Mouse (Mus musculus): Measurements from ENCODE around the gene Rtkn.
A peak's percentile ranks its signal among the peaks of the same experiment; 100 is the strongest.

The Rtkn gene

DNA sequence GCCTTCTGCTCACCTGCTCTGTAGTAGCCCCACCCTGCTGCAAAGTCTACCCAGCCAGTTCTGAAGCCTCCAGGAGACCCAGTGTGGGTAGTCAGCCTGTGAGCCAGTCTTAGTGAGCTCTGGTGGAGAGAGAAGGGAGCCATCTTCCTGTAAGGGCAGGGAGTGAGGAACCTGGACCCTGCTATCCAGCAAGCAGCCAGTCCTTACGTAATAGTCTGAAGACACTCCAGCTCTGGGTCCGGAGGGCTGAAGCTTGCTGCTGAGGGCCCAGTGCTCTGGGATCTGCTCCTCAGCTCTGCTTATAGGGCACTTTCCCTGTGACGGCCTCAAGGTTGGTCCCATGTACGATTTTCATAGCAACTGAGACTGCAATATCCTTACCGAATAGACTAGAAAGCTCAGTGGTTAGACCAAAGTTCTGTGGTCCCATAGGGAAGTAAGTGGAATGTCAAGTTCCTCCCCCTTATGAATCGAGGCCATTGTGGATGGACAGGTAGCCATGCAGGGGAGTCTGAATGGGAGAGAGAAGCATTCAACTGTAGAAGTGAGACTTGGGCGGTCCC, at the start of gene Rtkn:
TSS of gene Rtkn (plus strand) at position 513 of the 563 bp plus-strand sequence.
- no peak for DNase-seq (ENCODE audit: extremely low read depth, low read depth)

DNA sequence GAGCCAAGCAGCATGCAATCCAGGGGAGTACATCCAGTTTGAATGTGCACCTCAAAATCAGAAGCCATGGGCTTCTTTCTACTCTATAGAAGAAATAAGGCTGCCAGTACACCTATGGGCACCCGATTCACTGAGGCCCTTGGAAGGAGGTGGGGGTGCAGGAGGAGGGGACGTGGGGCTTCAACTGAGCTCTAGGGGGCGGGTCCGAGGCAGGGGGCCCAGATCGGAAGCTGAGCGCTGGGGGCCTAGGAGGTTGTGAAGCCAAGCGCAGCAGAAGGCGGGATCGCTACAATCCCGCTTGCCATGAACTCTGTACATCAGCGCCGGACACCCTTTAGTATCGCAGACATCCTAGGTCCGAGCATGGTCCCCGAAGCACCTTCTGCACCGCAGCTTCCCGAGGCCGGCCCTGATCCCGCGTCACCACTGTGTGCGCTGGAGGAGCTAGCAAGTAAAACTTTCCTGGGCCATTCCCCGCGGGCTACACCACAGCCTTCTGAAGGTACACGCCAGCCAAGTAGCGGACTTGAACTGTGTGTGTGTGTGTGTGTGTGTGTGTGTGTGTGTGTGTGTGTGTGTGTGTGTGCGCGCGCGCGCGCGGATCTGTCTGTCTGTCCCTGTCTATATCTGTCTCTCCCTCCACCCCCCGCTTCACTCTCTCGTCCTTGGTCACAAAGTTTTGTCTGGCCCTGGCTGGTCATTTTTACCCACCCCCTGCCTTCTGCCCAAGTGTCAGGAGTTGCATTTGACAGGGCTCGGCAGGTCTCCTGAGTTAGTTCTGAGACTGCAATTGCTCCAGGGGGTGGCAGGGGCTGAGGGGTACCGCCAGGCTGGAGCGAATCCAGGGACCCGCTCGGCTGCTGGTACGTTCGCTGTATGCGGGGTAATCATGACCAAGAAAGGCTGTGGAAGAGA, 48.9 kb upstream of the Rtkn start, which contains the start of gene Lbx2:
TSS of gene Lbx2 (plus strand) at position 247 of the 915 bp plus-strand sequence.
- DNase-seq (ENCODE audit: extremely low read depth, low read depth): no peak

DNA sequence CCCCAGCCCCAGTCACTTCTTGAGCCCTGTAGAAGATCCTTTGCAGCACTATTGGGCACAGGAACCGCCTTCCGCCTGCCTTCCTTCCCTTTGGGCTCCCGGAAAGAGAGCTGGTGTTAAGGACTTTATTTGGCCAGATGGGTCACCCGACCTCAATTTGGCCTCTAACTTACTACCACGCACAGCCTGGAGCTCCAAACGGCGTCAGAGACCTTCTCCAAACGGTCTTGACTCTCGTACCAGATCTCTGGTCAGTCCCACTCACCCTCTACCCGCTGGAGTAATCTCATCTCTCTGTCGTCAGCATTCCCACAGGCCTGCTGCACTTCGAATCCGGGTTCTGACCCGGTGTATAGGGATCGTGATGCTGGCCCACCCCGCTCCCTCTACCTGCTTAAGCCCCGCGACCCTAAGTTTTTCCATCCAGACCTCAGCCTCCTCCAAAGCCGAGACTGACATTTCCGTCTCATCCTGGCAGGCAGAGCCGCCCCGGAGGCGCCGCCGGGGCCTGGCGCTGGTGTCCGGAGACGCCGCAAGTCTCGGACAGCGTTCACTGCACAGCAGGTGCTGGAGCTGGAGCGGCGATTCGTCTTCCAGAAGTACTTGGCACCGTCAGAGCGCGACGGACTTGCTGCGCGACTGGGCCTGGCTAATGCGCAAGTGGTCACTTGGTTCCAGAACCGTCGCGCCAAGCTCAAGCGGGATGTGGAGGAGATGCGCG, 47.9 kb upstream of the Rtkn start:
- DNase-seq (ENCODE audit: extremely low read depth, low read depth): no peak

DNA sequence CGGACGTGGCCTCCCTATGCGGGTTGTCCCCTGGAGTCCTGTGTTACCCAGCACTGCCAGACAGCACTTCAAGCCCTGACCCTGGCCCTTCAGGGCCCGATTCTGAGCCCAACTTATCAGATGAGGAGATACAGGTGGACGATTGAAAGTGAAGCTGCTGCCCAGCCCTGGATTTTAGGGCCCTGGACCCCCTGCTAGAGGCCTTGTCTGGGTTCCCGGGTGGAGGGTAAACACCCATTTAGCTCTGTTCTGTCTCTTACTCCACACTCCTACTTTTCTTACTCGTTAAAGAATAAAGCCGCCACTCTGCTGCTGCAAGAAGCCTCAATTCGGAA, 47.4 kb upstream of the Rtkn start:
- no peak for DNase-seq (ENCODE audit: extremely low read depth, low read depth)

DNA sequence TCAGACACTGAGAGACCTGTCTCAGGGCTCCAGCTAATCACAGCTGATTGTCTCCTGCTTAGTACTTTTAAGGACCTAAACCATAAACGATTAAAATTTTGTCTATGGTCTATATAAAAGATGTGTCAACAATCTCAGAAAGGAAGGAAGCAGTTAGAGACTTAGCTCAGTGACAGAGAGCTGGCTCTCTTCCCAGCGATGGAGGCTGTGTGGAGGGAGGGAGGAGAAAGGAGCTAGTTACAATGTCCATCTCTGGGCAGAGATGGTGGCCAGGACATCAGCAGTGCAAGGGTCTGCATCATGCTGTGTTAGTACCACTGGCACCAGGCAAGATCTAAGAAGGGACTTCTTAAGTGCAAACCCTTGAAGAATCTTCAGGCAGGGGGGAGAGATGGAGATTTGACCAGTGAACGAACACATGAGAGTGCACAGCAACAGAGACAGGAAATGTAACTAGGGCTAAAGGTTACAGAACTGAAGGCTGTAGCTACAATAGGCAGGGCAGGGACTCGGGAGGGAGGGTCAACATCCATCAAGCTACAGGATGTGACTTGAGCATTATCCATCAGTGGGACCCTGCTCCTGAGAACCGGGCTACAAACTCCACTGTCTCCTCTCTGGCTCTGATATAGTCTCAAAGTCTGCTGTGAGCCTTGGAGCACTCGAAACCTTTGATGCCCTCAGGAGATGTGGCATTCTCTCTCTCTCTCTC, 42.7 kb upstream of the Rtkn start:
- DNase-seq (ENCODE audit: extremely low read depth, low read depth): no peak

DNA sequence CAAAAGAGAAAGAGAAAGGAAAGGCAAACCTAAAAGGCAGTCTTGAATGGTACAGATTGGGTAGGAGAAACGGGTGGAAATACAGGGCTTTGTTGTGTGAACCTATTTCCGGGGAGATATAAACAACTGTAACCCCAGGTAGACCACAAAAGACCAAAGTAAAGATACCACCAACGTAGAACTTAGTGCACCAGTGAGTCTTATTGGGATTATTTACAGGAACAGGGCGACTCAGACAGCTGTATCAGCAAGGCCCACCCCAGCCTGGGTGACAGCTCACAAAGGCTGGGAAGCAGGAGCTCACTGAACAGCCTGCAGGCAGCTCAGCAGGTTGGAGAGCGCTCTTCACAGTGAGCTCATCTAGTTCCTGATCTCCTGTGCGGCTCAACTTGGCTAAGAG, 39.3 kb upstream of the Rtkn start:
- DNase-seq (ENCODE audit: extremely low read depth, low read depth): no peak

DNA sequence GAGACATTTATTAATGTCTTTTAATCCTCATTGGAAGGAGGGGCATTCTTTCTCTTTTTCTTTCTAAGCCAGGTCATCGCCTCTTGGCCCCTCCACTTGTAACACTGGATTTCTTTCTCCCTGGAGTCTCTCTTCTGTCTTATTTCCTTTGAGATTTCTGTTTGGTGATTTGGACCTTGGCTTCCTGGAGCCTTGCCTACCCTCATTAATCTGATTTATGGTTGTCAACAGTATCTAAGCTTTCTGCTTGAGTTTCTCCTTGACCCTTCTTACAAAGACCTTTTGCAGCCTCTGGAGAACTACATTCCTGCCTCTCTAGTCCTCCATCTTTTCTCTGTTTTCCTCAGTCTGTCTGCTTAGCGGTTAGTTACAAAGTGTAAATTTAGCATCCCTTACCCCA, 36.9 kb upstream of the Rtkn start:
- DNase-seq (ENCODE audit: extremely low read depth, low read depth): no peak

DNA sequence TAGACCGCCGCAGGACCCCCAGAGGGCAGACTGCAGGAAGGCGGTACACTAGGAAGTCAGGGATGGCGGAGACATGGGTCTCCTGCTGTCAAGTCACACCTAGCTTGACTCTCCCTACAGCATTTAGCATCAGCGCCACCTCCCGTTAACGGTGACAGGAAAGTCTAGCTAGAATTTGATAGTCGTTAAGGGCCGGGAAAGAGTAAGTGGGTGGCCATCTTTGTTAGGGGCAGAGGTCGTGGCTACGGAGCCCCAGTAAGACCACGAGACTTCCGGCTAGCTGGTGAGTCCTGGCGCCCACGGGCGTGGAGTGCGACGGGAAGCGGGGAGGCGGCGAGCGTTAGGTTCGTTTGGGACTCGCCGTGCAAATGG, 34.0 kb upstream of the Rtkn start, which contains the start of the genes Ccdc142 and Gm42688:
TSS of gene Ccdc142 (plus strand) at position 286 of the 372 bp plus-strand sequence.
TSS of gene Gm42688 (plus strand) at position 302 of the 372 bp plus-strand sequence.
- peak; percentile 87 for DNase-seq (ENCODE audit: extremely low read depth, low read depth)

DNA sequence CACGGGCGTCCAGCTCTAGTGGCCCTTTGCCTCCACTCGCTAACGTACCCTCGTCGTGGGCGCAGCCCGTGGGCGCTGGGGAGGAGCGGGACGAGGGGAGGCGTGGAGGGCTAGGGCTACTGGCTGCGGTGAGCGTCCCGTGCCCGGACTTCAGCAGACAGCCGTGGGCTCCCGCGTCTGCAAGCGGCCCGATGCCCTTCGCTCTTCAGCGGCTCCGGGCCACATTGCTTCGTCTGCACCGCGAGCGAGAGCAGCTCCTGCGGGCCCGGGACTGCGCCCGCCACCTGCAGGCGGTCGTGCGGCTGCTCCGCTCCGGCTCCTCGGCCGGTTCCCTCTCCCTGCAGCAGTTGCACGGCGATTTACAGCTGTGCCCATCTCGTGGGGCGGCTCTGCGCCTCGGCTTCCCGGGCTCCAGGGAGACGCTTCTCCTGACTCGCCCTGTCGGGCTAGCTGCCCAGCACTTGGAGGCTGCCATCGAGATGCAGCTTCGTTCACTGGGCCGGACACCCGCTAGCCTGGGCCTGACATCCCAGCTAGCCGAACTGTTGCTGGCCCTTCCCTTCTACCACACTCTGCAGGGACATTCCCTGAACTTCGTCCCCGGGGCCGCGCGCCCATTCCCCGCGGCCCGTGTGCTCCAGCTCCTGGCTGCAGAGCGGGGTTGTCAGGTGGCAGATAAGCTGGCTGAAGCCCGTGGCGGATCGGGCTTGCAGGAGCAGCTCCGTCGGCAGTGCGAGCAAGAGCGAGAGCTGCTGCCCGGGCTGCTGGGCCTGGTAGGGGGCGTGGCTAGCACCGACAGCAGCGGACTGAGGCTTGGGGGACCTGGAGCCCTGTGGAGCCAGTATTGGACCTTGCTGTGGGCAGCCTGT, 33.3 kb upstream of the Rtkn start:
- no peak for DNase-seq (ENCODE audit: extremely low read depth, low read depth)

DNA sequence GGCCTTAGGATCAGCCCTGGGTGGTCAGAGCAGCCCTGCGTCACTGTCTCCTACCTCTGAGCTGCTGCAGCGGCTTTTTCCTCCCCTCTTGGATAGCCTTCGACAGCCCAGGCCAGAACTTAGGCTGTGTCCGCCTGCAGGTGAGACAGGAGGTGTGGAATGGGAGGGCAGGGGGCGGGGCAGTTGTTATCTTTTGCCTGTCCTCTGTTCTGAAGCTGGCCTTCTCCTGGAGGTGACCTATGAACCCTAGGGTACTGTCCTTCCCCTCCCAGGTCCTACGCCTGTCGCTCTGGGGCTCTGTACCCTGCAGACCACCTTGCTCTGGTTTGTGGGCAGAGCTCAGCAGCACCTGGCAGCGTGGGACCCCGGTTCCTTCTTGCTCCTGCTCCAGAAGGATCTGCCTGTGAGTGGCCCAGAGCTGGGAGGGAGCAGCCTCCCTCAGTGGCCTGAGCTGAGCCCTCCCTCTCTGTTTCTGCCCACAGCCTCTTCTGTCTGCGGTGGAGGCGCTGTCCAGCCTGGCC, 32.1 kb upstream of the Rtkn start:
- no peak for DNase-seq (ENCODE audit: extremely low read depth, low read depth)

DNA sequence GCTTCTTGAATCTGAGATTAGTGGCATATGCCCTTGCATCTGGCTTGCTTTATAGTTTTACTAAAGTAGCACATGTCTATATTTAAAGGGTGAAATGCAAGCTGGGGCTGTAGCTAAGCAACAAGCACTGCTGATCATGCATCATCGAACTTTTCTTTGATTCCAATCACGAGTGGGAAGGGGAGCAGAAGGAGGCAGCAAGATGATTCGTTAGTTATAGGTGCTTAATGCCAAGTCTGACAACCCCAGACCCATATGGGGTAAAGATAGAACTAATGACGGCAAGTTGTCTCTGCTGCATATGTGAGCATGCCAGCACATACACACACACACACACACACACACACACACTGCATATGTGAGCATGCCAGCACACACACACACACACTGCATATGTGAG, 31.1 kb upstream of the Rtkn start:
- no peak for DNase-seq (ENCODE audit: extremely low read depth, low read depth)

DNA sequence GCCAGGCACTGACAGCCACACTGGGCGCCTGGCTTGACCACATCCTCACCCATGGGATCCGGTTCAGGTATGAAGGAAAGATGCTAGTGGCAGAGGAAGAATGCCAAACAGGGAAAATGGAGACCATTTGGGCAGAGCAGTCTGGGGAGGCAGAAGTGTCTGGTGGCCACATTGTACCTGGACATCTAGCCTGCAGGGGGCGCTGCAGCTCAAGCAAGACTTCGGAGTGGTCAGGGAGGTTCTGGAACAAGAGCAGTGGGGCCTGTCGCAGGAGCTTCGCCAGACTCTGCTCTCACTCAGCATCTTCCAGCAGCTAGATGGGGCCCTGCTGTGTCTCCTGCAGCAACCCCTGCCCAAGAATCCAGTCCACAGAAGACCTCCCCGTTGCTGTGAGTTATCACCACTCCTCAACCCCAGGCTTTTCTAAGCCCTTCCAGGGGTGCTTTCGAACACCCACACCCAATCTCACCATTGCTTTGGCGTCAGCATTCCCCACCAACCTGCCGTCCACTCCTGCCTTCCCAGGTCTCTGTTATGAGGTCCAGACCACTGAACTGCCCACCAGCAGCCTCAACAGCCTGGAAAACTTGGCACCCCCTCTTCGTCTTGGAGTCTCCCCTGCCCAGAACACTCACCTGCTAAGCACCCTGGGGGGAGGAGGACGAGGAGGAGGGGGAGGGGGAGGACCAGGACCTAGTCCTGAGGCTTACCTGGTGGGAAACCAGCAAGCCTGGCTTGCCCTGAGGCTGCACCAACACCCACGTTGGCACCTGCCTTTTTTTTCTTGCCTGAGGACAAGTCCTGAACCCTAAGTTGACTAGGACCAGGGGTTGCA, 27.5 kb upstream of the Rtkn start:
- peak; percentile 59 for DNase-seq (ENCODE audit: extremely low read depth, low read depth)

DNA sequence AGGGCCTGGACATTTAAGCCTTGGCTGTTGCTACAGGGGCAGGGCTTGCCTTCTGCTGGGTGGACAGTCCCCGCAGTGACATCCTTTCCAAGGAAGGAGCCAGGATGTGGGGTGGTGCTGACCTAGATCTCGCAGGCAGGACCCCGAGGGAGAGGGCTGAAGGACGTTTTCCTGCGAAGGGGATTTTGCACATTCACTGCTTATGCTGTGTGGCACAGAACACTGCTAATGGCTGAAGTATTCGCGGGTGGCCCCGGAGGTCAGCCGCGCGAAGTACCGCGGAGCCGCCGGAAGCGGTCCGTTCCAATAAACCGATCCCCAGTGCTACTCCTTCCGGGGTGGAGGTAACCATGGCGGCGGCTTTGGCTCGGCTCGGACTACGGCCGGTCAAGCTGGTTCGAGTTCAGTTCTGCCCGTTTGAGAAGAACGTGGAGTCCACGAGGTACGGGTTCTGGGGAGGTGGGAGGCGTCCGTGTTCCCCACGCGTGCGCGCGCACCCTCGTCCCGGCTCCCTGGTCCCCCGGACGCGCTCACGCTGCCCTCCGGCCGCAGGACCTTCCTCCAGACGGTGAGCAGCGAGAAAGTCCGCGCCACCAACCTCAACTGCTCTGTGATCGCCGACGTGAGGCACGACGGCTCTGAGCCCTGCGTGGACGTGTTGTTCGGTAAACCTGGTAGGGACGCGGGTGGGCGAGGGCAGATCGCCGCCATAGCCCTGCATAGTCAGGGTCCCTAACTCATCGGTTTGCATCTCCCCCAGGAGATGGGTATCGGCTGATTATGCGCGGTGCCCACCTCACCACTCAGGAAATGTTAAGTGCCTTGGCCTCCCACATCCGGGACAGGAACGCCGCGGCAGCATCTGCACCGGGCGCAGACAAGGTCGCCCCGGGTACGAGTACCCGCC, 26.2 kb upstream of the Rtkn start, which contains the start of gene Mrpl53:
TSS of gene Mrpl53 (plus strand) at position 279 of the 907 bp plus-strand sequence.
- DNase-seq (ENCODE audit: extremely low read depth, low read depth): no peak

DNA sequence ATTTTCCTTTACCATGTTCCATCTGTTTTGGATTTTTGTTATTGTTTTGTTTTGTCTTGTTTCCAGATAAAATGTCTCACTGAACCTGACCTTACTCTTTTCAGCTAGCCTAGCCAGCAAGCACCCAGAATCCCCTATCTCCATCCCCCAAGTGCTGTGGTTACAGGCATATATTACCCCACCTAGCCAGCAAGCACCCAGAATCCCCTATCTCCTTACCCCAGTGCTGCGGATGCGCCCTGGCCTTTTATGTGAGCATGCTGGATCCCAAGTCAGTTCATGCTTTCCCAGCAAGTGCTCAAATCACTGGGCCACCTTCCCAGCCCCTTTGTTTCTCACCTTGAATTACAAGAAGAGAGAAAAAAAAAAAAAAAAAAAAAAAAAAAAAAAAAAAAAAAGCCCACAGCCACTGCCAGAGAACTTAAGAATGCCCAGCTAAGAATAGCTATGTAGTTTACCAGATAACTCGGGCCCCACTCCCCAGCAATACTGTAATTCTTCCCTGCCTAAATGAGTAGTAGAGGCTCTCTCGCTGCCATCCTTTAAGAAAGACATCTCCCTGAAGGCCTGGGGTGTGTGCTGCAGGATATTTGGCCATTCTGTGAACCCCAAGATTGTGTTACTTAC, 23.6 kb upstream of the Rtkn start:
- no peak for DNase-seq (ENCODE audit: extremely low read depth, low read depth)

DNA sequence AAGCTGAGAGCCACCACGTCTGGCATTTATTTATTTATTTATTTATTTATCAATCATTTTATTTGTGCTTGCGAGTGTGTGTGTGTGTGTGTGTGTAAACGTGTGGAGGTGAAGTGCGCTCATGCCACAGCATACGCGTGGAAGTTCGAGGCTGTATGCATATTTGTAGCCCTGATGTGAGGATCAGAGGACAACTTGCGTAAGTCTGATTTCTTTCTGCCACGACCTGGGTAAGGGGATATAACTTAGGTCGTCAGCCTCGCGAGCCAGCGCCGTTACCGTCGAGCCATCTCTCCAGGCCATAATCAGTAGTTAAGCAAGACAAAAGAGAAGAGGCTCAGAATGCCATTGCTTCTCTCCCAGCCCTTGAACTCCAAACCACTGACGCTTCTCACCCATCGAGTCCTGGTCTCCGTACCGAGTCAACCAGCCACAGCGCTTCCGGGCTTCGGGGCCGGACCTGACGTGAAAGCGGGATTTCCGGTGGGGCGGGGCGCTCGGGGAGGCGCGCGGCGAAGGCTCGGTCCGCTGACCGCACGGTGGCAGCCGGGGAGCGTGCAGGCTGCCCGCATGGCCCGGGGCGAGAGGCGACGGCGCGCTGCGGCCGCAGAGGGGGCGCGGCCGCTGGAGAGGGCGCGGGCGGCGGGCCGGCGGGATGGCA, 20.1 kb upstream of the Rtkn start, which contains the start of gene Mogs:
TSS of gene Mogs (plus strand) at position 486 of the 661 bp plus-strand sequence.
- DNase-seq (ENCODE audit: extremely low read depth, low read depth): peak; percentile 75

DNA sequence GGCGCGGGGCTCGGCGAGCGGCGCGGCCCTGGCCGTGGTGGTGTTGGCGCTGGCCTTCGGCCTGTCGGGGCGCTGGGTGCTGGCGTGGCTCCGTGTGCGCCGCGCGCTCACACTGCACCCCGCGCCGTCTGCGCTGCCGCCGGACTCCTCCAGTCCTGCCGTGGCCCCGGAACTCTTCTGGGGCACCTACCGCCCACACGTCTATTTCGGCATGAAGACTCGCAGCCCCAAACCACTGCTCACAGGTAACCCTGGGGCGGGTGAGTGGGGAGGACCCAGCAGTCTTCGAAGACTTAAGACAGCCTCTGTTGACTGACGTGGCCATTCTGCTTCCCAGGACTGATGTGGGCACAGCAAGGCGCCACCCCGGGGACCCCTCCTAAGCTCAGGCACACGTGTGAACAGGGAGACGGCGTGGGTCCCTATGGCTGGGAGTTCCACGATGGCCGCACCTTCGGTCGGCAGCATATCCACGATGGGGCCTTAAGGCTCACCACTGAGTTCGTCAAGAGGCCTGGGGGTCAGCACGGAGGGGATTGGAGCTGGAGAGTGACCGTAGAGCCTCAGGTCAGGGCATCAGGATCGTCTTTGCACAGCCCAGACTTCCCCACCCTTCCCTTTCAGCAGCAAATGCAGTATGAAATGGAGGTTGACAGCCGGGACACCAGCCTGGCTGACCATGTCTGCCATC, 19.4 kb upstream of the Rtkn start:
- no peak for DNase-seq (ENCODE audit: extremely low read depth, low read depth)
